Mouse (Mus musculus) spleen, adult 2 months (tissue): ENCODE data around the gene Enpp7.

ENCODE experiments used
- CTCF ChIP-seq: fragments of 200-500 bp; IDR thresholded peaks from 2 replicates; pipeline ENCODE4 v1.5.1; 2011; ENCODE audit warnings: mild to moderate bottlenecking, inconsistent platforms; ENCODE audit not compliant: insufficient read depth, insufficient read length, insufficient replicate concordance; ENCODE audit errors: extremely low read depth
- POLR2A ChIP-seq: fragments of 200-500 bp; IDR thresholded peaks from 2 replicates; pipeline ENCODE4 v1.6.1; 2011; ENCODE audit warnings: low read depth, low read length, inconsistent platforms

DNA sequence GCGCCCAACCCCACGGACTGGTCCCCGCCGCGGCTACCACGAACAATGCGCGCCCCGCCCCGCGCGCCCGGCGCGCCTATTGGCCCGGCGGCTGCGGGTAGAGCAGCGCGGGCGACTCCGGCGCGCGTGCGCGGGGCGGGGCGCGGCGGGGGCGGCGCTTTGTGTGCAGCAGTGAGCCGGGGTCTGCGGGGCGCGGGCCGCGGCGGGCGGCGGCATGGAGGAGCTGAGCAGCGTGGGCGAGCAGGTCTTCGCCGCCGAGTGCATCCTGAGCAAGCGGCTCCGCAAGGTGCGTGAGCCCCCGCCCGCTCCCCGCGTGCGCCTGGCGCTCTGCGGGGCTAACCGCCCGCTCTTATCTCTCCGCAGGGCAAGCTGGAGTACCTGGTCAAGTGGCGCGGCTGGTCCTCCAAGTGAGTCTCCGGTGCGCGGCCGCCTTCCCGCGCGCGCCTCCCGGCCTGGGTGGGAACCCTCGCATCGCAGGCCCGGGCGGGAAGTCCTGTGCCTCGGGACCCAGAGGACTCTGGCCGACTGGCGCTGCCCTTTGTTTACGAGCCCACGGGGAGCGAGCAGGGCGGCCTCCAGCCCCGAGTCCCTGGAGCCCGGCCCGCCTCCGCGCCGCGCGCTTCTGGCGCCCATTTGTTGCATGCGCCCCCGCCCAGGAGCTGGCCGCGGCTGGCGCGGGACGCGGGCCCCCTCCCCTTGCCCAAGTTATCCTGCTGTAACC, 35.1 kb downstream of the Enpp7 start, which contains the start of gene Cbx2:
- TF ChIP-seq CTCF (no peak), POLR2A (no peak)
